Comparison of ENCODE assay signal across 8 mouse cellular contexts in the genomic region with DNA sequence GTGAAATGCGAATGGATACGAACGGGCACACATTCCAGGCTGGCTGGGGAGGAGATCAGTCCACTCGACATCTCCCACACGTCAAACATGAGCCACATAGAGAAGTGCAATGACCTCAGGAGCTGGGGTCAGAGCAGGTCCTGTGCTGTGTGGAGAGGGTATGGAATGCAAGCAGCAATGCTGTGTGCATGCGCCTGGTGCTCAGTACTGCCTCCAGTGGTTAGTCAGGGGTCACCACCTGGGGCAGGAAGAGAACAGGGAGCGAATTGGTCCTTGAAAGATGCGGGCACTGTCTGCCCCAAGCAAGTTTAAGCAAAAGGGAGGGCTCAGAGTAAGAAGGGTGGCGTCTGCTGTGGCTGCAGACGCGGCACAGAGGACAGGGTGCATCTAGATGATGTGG. TPM values are rescaled to one million over a fixed set of nuclear protein-coding genes. Genes with fewer than 3 reads are reported as not detected.
DNase-seq lines count a peak whose midpoint lies in the region; ATAC-seq and TF ChIP-seq lines count a peak whose summit lies in the region.

No protein-coding gene starts in this region.

- no peak overlapping the region for H3K9ac ChIP-seq in heart, adult 2 months (ENCODE audit: low read depth, low read length)
- H3K9ac ChIP-seq in hindbrain, embryonic 14.5 days: no peak overlapping the region

- DNase-seq in heart, adult 2 months: peak in 1 of 2 experiments; percentile 39
- DNase-seq in heart, embryonic 10.5 days (ENCODE audit: low spot score): no peak
- peak; percentile 56 to 75 for DNase-seq in cerebellum, postnatal 14 days
- no peak for DNase-seq in hindbrain, embryonic 14.5 days (ENCODE audit: low spot score)
- peak; percentile 15 to 19 for DNase-seq in lung, adult 18-20 months
- DNase-seq in retina, embryonic 14.5 days (ENCODE audit: low spot score): peak; percentile 62
- no peak for DNase-seq in right cerebral cortex, postnatal 14 days

- no peaks in the 10 kb centered on the region for H3K36me3 ChIP-seq in heart, adult 2 months (ENCODE audit: control insufficient read depth, insufficient read depth, low read length)
- H3K36me3 ChIP-seq in heart, embryonic 10.5 days: peaks cover 65% of the 10 kb centered on the region
- H3K36me3 ChIP-seq in E14TG2a.4 (ENCODE audit: insufficient read depth, low read length): peaks cover 71% of the 10 kb centered on the region
- H3K36me3 ChIP-seq in hindbrain, embryonic 14.5 days (replicated peaks; ENCODE audit: control insufficient read depth, insufficient read depth): peaks cover 49% of the 10 kb centered on the region

- no peaks in the 10 kb centered on the region for H3K27me3 ChIP-seq in heart, adult 2 months (ENCODE audit: control insufficient read depth, insufficient read depth, low read length)
- no peaks in the 10 kb centered on the region for H3K27me3 ChIP-seq in heart, embryonic 10.5 days (ENCODE audit: insufficient read depth, poor library complexity, severe bottlenecking)
- H3K27me3 ChIP-seq in E14TG2a.4 (ENCODE audit: insufficient read depth, low read length): no peaks in the 10 kb centered on the region
- H3K27me3 ChIP-seq in hindbrain, embryonic 14.5 days (ENCODE audit: control insufficient read depth, insufficient read depth, low read length): no peaks in the 10 kb centered on the region

- H3K4me3 ChIP-seq in heart, adult 2 months: no peak overlapping the region
- no peak overlapping the region for H3K4me3 ChIP-seq in heart, embryonic 10.5 days
- H3K4me3 ChIP-seq in E14TG2a.4 (replicated peaks; ENCODE audit: low read length): no peak overlapping the region
- no peak overlapping the region for H3K4me3 ChIP-seq in hindbrain, embryonic 14.5 days (replicated peaks; ENCODE audit: low read length)

- no peak overlapping the region for H3K4me2 ChIP-seq in hindbrain, embryonic 14.5 days (replicated peaks)

- no peaks in the 10 kb centered on the region for H3K9me3 ChIP-seq in heart, embryonic 10.5 days
- H3K9me3 ChIP-seq in E14TG2a.4 (ENCODE audit: low read length): no peaks in the 10 kb centered on the region
- no peaks in the 10 kb centered on the region for H3K9me3 ChIP-seq in hindbrain, embryonic 14.5 days (ENCODE audit: control insufficient read depth, low read length)

- no peaks in the 10 kb centered on the region for H3K79me2 ChIP-seq in heart, adult 2 months (replicated peaks; ENCODE audit: control insufficient read depth, insufficient read depth, low read length)

- no peak for TF ChIP-seq EP300 in heart, adult 2 months (IDR thresholded peaks at IDR 0.05; ENCODE audit: insufficient read depth, low read depth, low read length)

- TF ChIP-seq POLR2A in heart, adult 2 months (IDR thresholded peaks at IDR 0.05; ENCODE audit: insufficient read depth, low read depth, low read length): no peak

- intact Hi-C loops in heart, adult 2 months (cut with DNase I): no loop called here

- 0 out of 2 replicates have a peak, but pooled peaks have one; percentile 29 for ATAC-seq in hindbrain, embryonic 14.5 days (ENCODE audit: low FRiP score)

- H3K4me1 ChIP-seq in heart, adult 2 months (ENCODE audit: control insufficient read depth, insufficient read depth, low read length): no peaks in the 10 kb centered on the region
- H3K4me1 ChIP-seq in heart, embryonic 10.5 days: peaks cover 17% of the 10 kb centered on the region
- peaks cover 31% of the 10 kb centered on the region for H3K4me1 ChIP-seq in E14TG2a.4 (replicated peaks; ENCODE audit: low read depth, low read length)
- no peaks in the 10 kb centered on the region for H3K4me1 ChIP-seq in hindbrain, embryonic 14.5 days (replicated peaks; ENCODE audit: control insufficient read depth, insufficient read depth, low read length)

- H3K27ac ChIP-seq in heart, adult 2 months: no peak overlapping the region
- H3K27ac ChIP-seq in heart, embryonic 10.5 days: no peak overlapping the region
- no peak overlapping the region for H3K27ac ChIP-seq in hindbrain, embryonic 14.5 days

- WGBS in heart, adult 2 months: 63% methylated on average over 11 of the region's 11 CpGs
- 55% methylated on average over 11 of the region's 11 CpGs for WGBS in heart, embryonic 10.5 days
- WGBS in hindbrain, embryonic 14.5 days: 49% methylated on average over 11 of the region's 11 CpGs

- peak; percentile 77 for TF ChIP-seq CTCF in heart, adult 2 months (IDR thresholded peaks at IDR 0.05)
- TF ChIP-seq CTCF in E14TG2a.4 (conservative IDR thresholded peaks at IDR 0.05; ENCODE audit: low read length): peak; percentile 93

RNA-seq across cellular contexts. Expression of a gene that starts 7.0 kb away (rescaled TPM):
- 10 to 100 TPM; 21.6 to 22.6 TPM for total RNA-seq in heart, adult 2 months (2021)
- polyA plus RNA-seq in heart, adult 2 months (2012; rRNA removed): 18.4 and 38.6 TPM in 2 replicates
- polyA plus RNA-seq in heart, embryonic 10.5 days (2016; fragmentation: Nextera tagmentation; extraction: Ambion mirVana): 25.8 and 39.3 TPM in 2 replicates
- 54.2 and 55.1 TPM in 2 replicates for polyA plus RNA-seq in hindbrain, embryonic 14.5 days (2014; fragmentation: Nextera tagmentation; extraction: Ambion mirVana)

RNA-seq across cellular contexts. Expression of a gene that starts 7.5 kb away (rescaled TPM):
- 10 to 100 TPM; 18.6 to 20.4 TPM for total RNA-seq in heart, adult 2 months (2021)
- 26.3 and 28.0 TPM in 2 replicates for polyA plus RNA-seq in heart, adult 2 months (2012; rRNA removed)
- 45.0 and 58.0 TPM in 2 replicates for polyA plus RNA-seq in heart, embryonic 10.5 days (2016; fragmentation: Nextera tagmentation; extraction: Ambion mirVana)
- polyA plus RNA-seq in hindbrain, embryonic 14.5 days (2014; fragmentation: Nextera tagmentation; extraction: Ambion mirVana): 93.5 and 102 TPM in 2 replicates

RNA-seq across cellular contexts. Expression of a gene that starts 18.5 kb away (rescaled TPM):
- under 1 TPM; 0.23 to 0.34 TPM for total RNA-seq in heart, adult 2 months (2021)
- 0.41 and 0.88 TPM in 2 replicates for polyA plus RNA-seq in heart, adult 2 months (2012; rRNA removed)
- 0.09 and 0.11 TPM in 2 replicates for polyA plus RNA-seq in heart, embryonic 10.5 days (2016; fragmentation: Nextera tagmentation; extraction: Ambion mirVana)
- polyA plus RNA-seq in hindbrain, embryonic 14.5 days (2014; fragmentation: Nextera tagmentation; extraction: Ambion mirVana): 16.9 and 17.6 TPM in 2 replicates

RNA-seq across cellular contexts. Expression of a gene that starts 37.2 kb away (rescaled TPM):
- total RNA-seq in heart, adult 2 months (2021): not detected
- polyA plus RNA-seq in heart, adult 2 months (2012; rRNA removed): 0.02 TPM in 1 of 2 replicates, not detected in the other
- polyA plus RNA-seq in heart, embryonic 10.5 days (2016; fragmentation: Nextera tagmentation; extraction: Ambion mirVana): 0.08 TPM in 1 of 2 replicates, not detected in the other
- polyA plus RNA-seq in hindbrain, embryonic 14.5 days (2014; fragmentation: Nextera tagmentation; extraction: Ambion mirVana): 8.4 and 8.7 TPM in 2 replicates

RNA-seq across cellular contexts. Expression of a gene that starts 41.6 kb away (rescaled TPM):
- total RNA-seq in heart, adult 2 months (2021): 10 to 100 TPM; 15.3 to 15.7 TPM
- polyA plus RNA-seq in heart, adult 2 months (2012; rRNA removed): 4.7 and 9.1 TPM in 2 replicates
- polyA plus RNA-seq in heart, embryonic 10.5 days (2016; fragmentation: Nextera tagmentation; extraction: Ambion mirVana): 16.1 and 16.9 TPM in 2 replicates
- polyA plus RNA-seq in hindbrain, embryonic 14.5 days (2014; fragmentation: Nextera tagmentation; extraction: Ambion mirVana): 10.6 and 13.2 TPM in 2 replicates

Comparison
In these comparisons a context has a peak if more than half of its experiments do, and no peak if none do; other contexts are left out.
1. DNase-seq: peak in cerebellum, postnatal 14 days (2 of 2), lung, adult 18-20 months (2 of 2) and retina, embryonic 14.5 days (single experiment); none in heart, embryonic 10.5 days (single experiment), hindbrain, embryonic 14.5 days (single experiment) and right cerebral cortex, postnatal 14 days (single experiment).